8 mouse cellular contexts compared by ENCODE assay signal in genomic region chr6:82401595-82402451, GRCm38 (mm10). TPM values are rescaled to one million over a fixed set of nuclear protein-coding genes. Genes with fewer than 3 reads are reported as not detected.
DNase-seq lines count a peak whose midpoint lies in the region; ATAC-seq and TF ChIP-seq lines count a peak whose summit lies in the region.
"Had no signal": no experiment of that assay in that cellular context is flagged by ENCODE, and none has a peak within 500 bp of the region (broad histone marks: within the 10 kb centered on the region; RNA-seq: fewer than 3 reads in every experiment).

Gene Tacr1, plus strand, starts transcription at chr6:82402334.

- H3K27me3 ChIP-seq in lung, postnatal 0 days (replicated peaks; ENCODE audit: insufficient read depth, low read length) = no peaks in the 10 kb centered on the region; the same call in 1 of the 2 replicates
- peaks cover 24% of the 10 kb centered on the region for H3K27me3 ChIP-seq in hindbrain, embryonic 11.5 days (ENCODE audit: control insufficient read depth, insufficient read depth, low read length)
- H3K27me3 ChIP-seq in limb, embryonic 13.5 days = peaks cover 70% of the 10 kb centered on the region

- no peaks in the 10 kb centered on the region for H3K4me1 ChIP-seq in lung, postnatal 0 days (ENCODE audit: insufficient read depth, low read depth, low read length)
- H3K4me1 ChIP-seq in hindbrain, embryonic 11.5 days (replicated peaks; ENCODE audit: control insufficient read depth, insufficient read depth, low read length) = 0 out of 2 replicates have a peak, but pooled peaks cover 5% of the 10 kb centered on the region
- H3K4me1 ChIP-seq in limb, embryonic 13.5 days = peaks cover 26% of the 10 kb centered on the region

- TF ChIP-seq EP300 in lung, postnatal 0 days (IDR thresholded peaks at IDR 0.05) = no peak

- peak; percentile 25; the same call in 1 of the 2 replicates for ATAC-seq in lung, postnatal 0 days
- ATAC-seq in hindbrain, embryonic 11.5 days (ENCODE audit: low FRiP score) = peak; percentile 87
- ATAC-seq in limb, embryonic 13.5 days (ENCODE audit: low FRiP score, low read depth) = peak; percentile 84

- WGBS in lung, postnatal 0 days = under 1% methylated on average over 27 of the region's 28 CpGs
- 2% methylated on average over 27 of the region's 28 CpGs for WGBS in hindbrain, embryonic 11.5 days
- under 1% methylated on average over 28 of the region's 28 CpGs for WGBS in limb, embryonic 13.5 days

- H3K27ac ChIP-seq in lung, postnatal 0 days (ENCODE audit: low read length) = no peak within 1 kb of the TSS
- H3K27ac ChIP-seq in hindbrain, embryonic 11.5 days (ENCODE audit: low read depth, low read length) = 0 out of 2 replicates have a peak within 1 kb of the TSS, but pooled peaks have one; percentile 30
- H3K27ac ChIP-seq in limb, embryonic 13.5 days = no peak within 1 kb of the TSS

- no peak within 1 kb of the TSS; the same call in 1 of the 2 replicates for H3K4me3 ChIP-seq in lung, postnatal 0 days (ENCODE audit: low read depth, low read length)
- H3K4me3 ChIP-seq in hindbrain, embryonic 11.5 days (ENCODE audit: low read depth, low read length) = peak within 1 kb of the TSS; percentile 31
- peak within 1 kb of the TSS; percentile 44 for H3K4me3 ChIP-seq in limb, embryonic 13.5 days
- H3K4me3 ChIP-seq: erythroblast, embryonic 14.5 days had no signal

- H3K9ac ChIP-seq in lung, postnatal 0 days (replicated peaks; ENCODE audit: low read depth) = no peak within 1 kb of the TSS
- H3K9ac ChIP-seq in hindbrain, embryonic 11.5 days (ENCODE audit: low read depth, low read length) = peak within 1 kb of the TSS; percentile 20; the same call in 1 of the 2 replicates
- H3K9ac ChIP-seq in limb, embryonic 13.5 days = peak within 1 kb of the TSS; percentile 35

- H3K36me3 ChIP-seq in lung, postnatal 0 days (ENCODE audit: insufficient read depth, low read length) = no peaks in the 10 kb centered on the region
- no peaks in the 10 kb centered on the region for H3K36me3 ChIP-seq in hindbrain, embryonic 11.5 days (ENCODE audit: control insufficient read depth, insufficient read depth, low read length)
- H3K36me3 ChIP-seq in limb, embryonic 13.5 days = no peaks in the 10 kb centered on the region

- DNase-seq in lung, postnatal 0 days (ENCODE audit: low spot score) = no peak
- no peak for DNase-seq in lung, postnatal 25 days (ENCODE audit: low spot score)
- peak; percentile 21 for DNase-seq in embryo, embryonic 10.5 days (ENCODE audit: low spot score)
- DNase-seq in hindbrain, embryonic 11.5 days (ENCODE audit: low spot score) = peak; percentile 53
- DNase-seq in right cerebral cortex, adult 2 months (ENCODE audit: low spot score in 2 of 2) = peak; percentile 59 to 62
- no peak for DNase-seq in adrenal gland, adult 18-20 months (ENCODE audit: low spot score in 2 of 2)

- no peaks in the 10 kb centered on the region for H3K9me3 ChIP-seq in lung, postnatal 0 days (ENCODE audit: low read length)
- H3K9me3 ChIP-seq in hindbrain, embryonic 11.5 days (ENCODE audit: control insufficient read depth, low read length) = no peaks in the 10 kb centered on the region
- no peaks in the 10 kb centered on the region for H3K9me3 ChIP-seq in limb, embryonic 13.5 days

- TF ChIP-seq CTCF in lung, postnatal 0 days (IDR thresholded peaks at IDR 0.05) = no peak

- H3K4me2 ChIP-seq in lung, postnatal 0 days (replicated peaks; ENCODE audit: low read depth, low read length) = peak within 1 kb of the TSS; percentile 44
- H3K4me2 ChIP-seq in hindbrain, embryonic 11.5 days (replicated peaks; ENCODE audit: low read depth, low read length) = peak within 1 kb of the TSS; percentile 62
- peak within 1 kb of the TSS; percentile 82 for H3K4me2 ChIP-seq in limb, embryonic 13.5 days (replicated peaks)

RNA-seq across cellular contexts. Expression of gene Tacr1, which starts in this region (rescaled TPM):
- 0.31 and 0.39 TPM in 2 replicates for polyA plus RNA-seq in lung, postnatal 0 days (2015; fragmentation: Nextera tagmentation; extraction: Ambion mirVana)
- 1.1 and 2.5 TPM in 2 replicates for polyA plus RNA-seq in hindbrain, embryonic 11.5 days (2014; fragmentation: Nextera tagmentation; extraction: Ambion mirVana)
- 0.41 and 0.62 TPM in 2 replicates for polyA plus RNA-seq in limb, embryonic 13.5 days (2015; fragmentation: Nextera tagmentation; extraction: Ambion mirVana)
- total RNA-seq in adrenal gland, adult 18-20 months (2021) = not detected
- polyA plus RNA-seq: erythroblast, embryonic 14.5 days had no signal

Comparison
In these comparisons a context has a peak if more than half of its experiments do, and no peak if none do; other contexts are left out.
1. Peak in ATAC-seq and H3K4me2 ChIP-seq in lung, postnatal 0 days; RNA of the gene not detected or under 1 TPM.
2. Peak in ATAC-seq, H3K4me3 ChIP-seq, H3K9ac ChIP-seq and H3K4me2 ChIP-seq in limb, embryonic 13.5 days; RNA of the gene not detected or under 1 TPM.
3. ATAC-seq: peak in every context shown above with its lines; median percentile 87 in hindbrain, embryonic 11.5 days; 84 in limb, embryonic 13.5 days; 25 in lung, postnatal 0 days.
4. DNase-seq: peak in embryo, embryonic 10.5 days (single experiment), hindbrain, embryonic 11.5 days (single experiment) and right cerebral cortex, adult 2 months (2 of 2); none in lung, postnatal 0 days (single experiment), lung, postnatal 25 days (single experiment) and adrenal gland, adult 18-20 months (0 of 2).
5. Peak in every context shown above with its lines, with median percentiles within 50 percentile points of each other: H3K4me2 ChIP-seq.